ENCODE assay signal across 10 mouse cellular contexts in the genomic region with DNA sequence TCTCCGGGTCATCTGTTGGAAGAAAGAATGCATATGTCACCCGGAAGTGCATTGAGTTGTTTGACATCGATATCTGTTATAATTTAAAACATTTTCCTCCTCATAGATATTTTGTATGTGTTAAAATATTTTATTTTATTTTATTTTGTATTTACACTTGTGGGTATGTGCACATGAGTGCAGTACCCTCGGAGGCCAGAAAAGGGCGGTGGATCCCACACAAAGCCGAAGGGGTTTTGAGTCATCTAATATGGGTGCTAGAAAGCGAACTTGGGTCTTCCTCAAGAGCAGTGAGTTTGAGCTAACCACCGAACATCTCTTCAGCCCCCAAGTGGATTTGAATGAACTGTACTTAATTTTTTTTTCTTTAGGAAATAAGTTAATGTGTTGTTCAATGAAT.
"Had no signal": no experiment of that assay in that cellular context is flagged by ENCODE, and none has a peak within 500 bp of the region (broad histone marks: within the 10 kb centered on the region; RNA-seq: fewer than 3 reads in every experiment).

No protein-coding gene starts in this region.

- H3K27me3 ChIP-seq: kidney, embryonic 15.5 days; limb, embryonic 13.5 days; midbrain, embryonic 13.5 days had no signal

- H3K9ac ChIP-seq: kidney, embryonic 15.5 days; limb, embryonic 13.5 days; liver, embryonic 14.5 days; midbrain, embryonic 13.5 days had no signal

- ATAC-seq: midbrain, embryonic 13.5 days had no signal

- H3K4me1 ChIP-seq: kidney, embryonic 15.5 days; midbrain, embryonic 13.5 days had no signal

- H3K9me3 ChIP-seq: kidney, embryonic 15.5 days had no signal

- H3K36me3 ChIP-seq: kidney, embryonic 15.5 days; limb, embryonic 13.5 days; midbrain, embryonic 13.5 days had no signal

- H3K27ac ChIP-seq: kidney, embryonic 15.5 days; limb, embryonic 13.5 days; liver, embryonic 14.5 days; midbrain, embryonic 13.5 days had no signal

- H3K4me2 ChIP-seq: kidney, embryonic 15.5 days; limb, embryonic 13.5 days; midbrain, embryonic 13.5 days had no signal

- DNase-seq: kidney, postnatal 14 days; layer of hippocampus, postnatal 36 days; left cerebral cortex, postnatal 4 days; lung, adult 18-20 months; right cerebral cortex, postnatal 14 days; thymus, postnatal 14 days had no signal

- H3K4me3 ChIP-seq: kidney, embryonic 15.5 days; limb, embryonic 13.5 days; midbrain, embryonic 13.5 days had no signal
